Mouse (Mus musculus): ENCODE data around the gene Calr3. TPM values are rescaled to one million over a fixed set of nuclear protein-coding genes. Genes with fewer than 3 reads are reported as not detected.
A peak's percentile ranks its signal among the peaks of the same experiment; 100 is the strongest.

Calr3 gene
- polyA plus RNA-seq, 1 experiment from 2014 or later = 1.3 TPM

DNA sequence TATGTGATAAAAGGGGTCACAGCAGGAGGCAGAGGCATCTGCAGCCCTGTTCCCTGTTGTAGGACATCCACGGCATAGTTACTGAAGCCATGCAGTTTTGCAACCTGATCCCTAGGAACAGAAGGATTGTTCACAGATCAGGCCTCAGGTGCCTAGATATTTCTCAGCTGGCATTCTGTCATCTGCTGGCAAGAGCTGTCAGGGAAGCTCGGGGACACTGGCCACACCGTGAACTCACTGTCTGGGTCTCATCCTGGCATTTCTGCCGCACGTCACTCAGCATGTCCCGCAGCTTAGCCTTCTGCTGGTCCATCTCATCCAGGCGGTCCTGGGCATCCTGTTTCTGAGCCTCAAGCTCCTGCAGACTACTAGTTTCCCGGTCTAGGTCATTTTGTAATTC, 63.0 kb downstream of the Calr3 start:
- Histone ChIP-seq H3K4me1 (replicated peaks) (no peaks in the 10 kb centered on the region), H3K4me3 (no peak overlapping the region), H3K4me2 (no peak overlapping the region), H3K9me3 (no peaks in the 10 kb centered on the region), H3K36me3 (peaks cover 99% of the 10 kb centered on the region), H3K27me3 (no peaks in the 10 kb centered on the region), H3K9ac (no peak overlapping the region), H3K27ac (replicated peaks) (no peak overlapping the region)
- no peak for ATAC-seq (ENCODE audit: low read depth)
- 82% methylated on average over 8 of the region's 8 CpGs for WGBS

- no peak overlapping the region for H3K4me2 ChIP-seq
- H3K27me3 ChIP-seq = no peaks in the 10 kb centered on the region
- H3K4me3 ChIP-seq = no peak overlapping the region
- no peak overlapping the region for H3K9ac ChIP-seq
- no peaks in the 10 kb centered on the region for H3K4me1 ChIP-seq (replicated peaks)
- peaks cover 98% of the 10 kb centered on the region for H3K36me3 ChIP-seq
- no peaks in the 10 kb centered on the region for H3K9me3 ChIP-seq
- ATAC-seq (ENCODE audit: low read depth) = no peak
- WGBS = 94% methylated on average over 2 of the region's 2 CpGs
- H3K27ac ChIP-seq (replicated peaks) = no peak overlapping the region
Measured at GRCm38 (mm10) chr8:72376900-72377299, 66.8 kb downstream of the Calr3 start.

DNA sequence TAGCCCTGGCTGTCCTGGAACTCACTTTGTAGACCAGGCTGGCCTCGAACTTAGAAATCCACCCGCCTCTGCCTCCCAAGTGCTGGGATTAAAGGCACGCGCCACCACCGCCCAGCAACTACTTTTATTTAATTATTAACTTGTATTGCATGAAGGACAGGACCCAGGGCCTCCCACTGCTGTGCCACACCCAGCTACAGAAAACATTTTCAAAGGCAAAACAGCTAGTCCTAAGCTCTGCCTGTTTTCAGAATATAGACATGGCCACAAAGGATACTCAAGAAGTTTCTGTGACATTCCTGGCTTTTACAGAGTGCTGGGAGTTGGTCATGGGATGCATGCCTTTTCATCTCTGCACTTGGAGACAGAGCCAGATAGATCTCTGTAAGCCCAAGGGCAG, 67.4 kb downstream of the Calr3 start:
- no peak overlapping the region for H3K4me2 ChIP-seq
- H3K9me3 ChIP-seq = no peaks in the 10 kb centered on the region
- no peaks in the 10 kb centered on the region for H3K4me1 ChIP-seq (replicated peaks)
- H3K36me3 ChIP-seq = peaks cover 98% of the 10 kb centered on the region
- no peak overlapping the region for H3K9ac ChIP-seq
- WGBS = 96% methylated on average over 5 of the region's 5 CpGs
- H3K4me3 ChIP-seq = no peak overlapping the region
- no peak for ATAC-seq (ENCODE audit: low read depth)
- no peak overlapping the region for H3K27ac ChIP-seq (replicated peaks)
- no peaks in the 10 kb centered on the region for H3K27me3 ChIP-seq

DNA sequence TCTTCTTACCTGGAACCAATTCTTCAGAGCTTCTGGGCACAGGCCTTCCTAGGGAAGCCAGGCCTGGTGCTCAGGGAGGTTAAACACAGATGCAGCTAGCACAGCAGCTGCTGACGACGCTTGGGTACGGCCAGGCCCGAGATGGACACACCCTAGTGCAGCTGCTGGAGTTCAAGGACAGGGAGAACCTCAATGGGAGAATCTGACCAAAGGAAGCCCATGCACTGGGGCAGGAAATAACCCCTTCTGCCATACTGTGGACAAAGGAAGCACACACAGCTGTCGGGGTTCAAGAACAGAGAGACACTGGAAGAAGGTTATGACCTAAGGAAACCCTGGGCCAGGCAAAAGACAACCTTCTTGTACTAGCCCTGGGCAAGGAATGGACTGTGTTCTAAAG, 68.5 kb downstream of the Calr3 start:
- WGBS = 78% methylated on average over 5 of the region's 5 CpGs
- Histone ChIP-seq H3K9ac (no peak overlapping the region), H3K4me2 (no peak overlapping the region), H3K27ac (replicated peaks) (0 out of 2 replicates have a peak overlapping the region, but pooled peaks have one; percentile 28), H3K4me3 (no peak overlapping the region), H3K4me1 (replicated peaks) (no peaks in the 10 kb centered on the region), H3K9me3 (no peaks in the 10 kb centered on the region), H3K36me3 (peaks cover 98% of the 10 kb centered on the region), H3K27me3 (no peaks in the 10 kb centered on the region)
- no peak for ATAC-seq (ENCODE audit: low read depth)

Small RNA genes within 50 kb of the gene (microRNA-seq; reads per million reads assigned to microRNA genes)
- gene Mir7068 = 0.74 reads per million

Other genes with a start within 250 kb of the Calr3 start
- gene Cib3, start 231.0 kb downstream of the Calr3 start, polyA plus RNA-seq (2015; fragmentation: Nextera tagmentation; extraction: Ambion mirVana) = not detected in 2 replicates
- not detected in 2 replicates for gene Gm11034, start 230.2 kb downstream of the Calr3 start, polyA plus RNA-seq (2015; fragmentation: Nextera tagmentation; extraction: Ambion mirVana)
- gene Fam32a, start 224.1 kb downstream of the Calr3 start, polyA plus RNA-seq (2015; fragmentation: Nextera tagmentation; extraction: Ambion mirVana) = 93.8 and 96.1 TPM in 2 replicates
- 227 and 228 TPM in 2 replicates for gene Ap1m1, start 203.9 kb downstream of the Calr3 start, polyA plus RNA-seq (2015; fragmentation: Nextera tagmentation; extraction: Ambion mirVana)
- 14.3 and 19.6 TPM in 2 replicates for gene Gm10282, start 138.6 kb downstream of the Calr3 start, polyA plus RNA-seq (2015; fragmentation: Nextera tagmentation; extraction: Ambion mirVana)
- gene Klf2, start 124.8 kb downstream of the Calr3 start, polyA plus RNA-seq (2015; fragmentation: Nextera tagmentation; extraction: Ambion mirVana) = 6.6 and 8.3 TPM in 2 replicates
- gene Eps15l1, start 22.4 kb downstream of the Calr3 start, polyA plus RNA-seq (2015; fragmentation: Nextera tagmentation; extraction: Ambion mirVana) = 57.5 and 58.4 TPM in 2 replicates
- gene 1700030K09Rik, start within 50 bp of the Calr3 start, polyA plus RNA-seq (2015; fragmentation: Nextera tagmentation; extraction: Ambion mirVana) = 16.4 and 17.2 TPM in 2 replicates
- gene Cherp, start 31.4 kb upstream of the Calr3 start, polyA plus RNA-seq (2015; fragmentation: Nextera tagmentation; extraction: Ambion mirVana) = 53.6 and 58.2 TPM in 2 replicates
- 14.2 and 14.3 TPM in 2 replicates for gene Slc35e1, start 48.7 kb upstream of the Calr3 start, polyA plus RNA-seq (2015; fragmentation: Nextera tagmentation; extraction: Ambion mirVana)
- 13.1 and 14.3 TPM in 2 replicates for gene Med26, start 104.4 kb upstream of the Calr3 start, polyA plus RNA-seq (2015; fragmentation: Nextera tagmentation; extraction: Ambion mirVana)
- 137 and 140 TPM in 2 replicates for gene Smim7, start 127.2 kb upstream of the Calr3 start, polyA plus RNA-seq (2015; fragmentation: Nextera tagmentation; extraction: Ambion mirVana)
- gene Tmem38a, start 128.2 kb upstream of the Calr3 start, polyA plus RNA-seq (2015; fragmentation: Nextera tagmentation; extraction: Ambion mirVana) = 23.9 and 24.6 TPM in 2 replicates
- gene Nwd1, start 202.8 kb upstream of the Calr3 start, polyA plus RNA-seq (2015; fragmentation: Nextera tagmentation; extraction: Ambion mirVana) = 1.1 and 1.2 TPM in 2 replicates